Mouse (Mus musculus) bone marrow macrophage, adult 2 months (primary cell): ENCODE results near the gene Evc.

ENCODE experiments used
- CTCF ChIP-seq: IDR thresholded peaks from 2 replicates; pipeline ENCODE4 v1.5.1; 2012; ENCODE audit warnings: low read depth, mild to moderate bottlenecking, low read length, moderate library complexity
- POLR2A ChIP-seq: IDR thresholded peaks from 2 replicates; pipeline ENCODE4 v1.6.1; 2012; ENCODE audit warnings: mild to moderate bottlenecking, low read depth, low read length, borderline replicate concordance

DNA sequence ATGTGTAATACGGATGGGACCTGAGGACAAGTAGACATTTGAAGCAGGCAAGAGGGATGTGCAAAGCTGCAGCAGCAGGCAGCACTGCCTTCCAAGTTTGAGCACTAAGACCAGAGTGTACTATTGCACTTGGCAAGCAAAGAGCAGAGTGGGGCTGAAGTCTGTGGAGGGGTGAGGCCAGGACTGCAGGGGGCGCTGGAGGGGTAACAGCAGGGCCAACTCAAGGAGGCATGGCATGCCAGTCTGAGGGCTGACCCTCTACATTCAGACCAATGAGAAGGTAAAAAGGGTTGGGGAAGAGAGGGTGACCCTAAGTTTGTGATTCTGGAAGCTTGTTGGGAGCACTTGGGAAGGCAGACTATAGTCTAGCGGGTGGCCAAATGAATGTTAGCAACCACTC is 46.9 kb upstream of the Evc start:
- TF ChIP-seq POLR2A: no peak
- TF ChIP-seq CTCF: no peak
